Mouse (Mus musculus) testis, adult 2 months (tissue): ENCODE measurements around the gene Tagln2.

Experiments
- CTCF ChIP-seq: fragments of 200-500 bp; IDR thresholded peaks from 2 replicates; pipeline ENCODE4 v1.5.1; 2012; ENCODE audit warnings: low read depth, mild to moderate bottlenecking, inconsistent platforms, low read length, moderate library complexity; ENCODE audit not compliant: control insufficient read depth, insufficient read depth, insufficient replicate concordance
- POLR2A ChIP-seq: fragments of 200-500 bp; IDR thresholded peaks from 2 replicates; pipeline ENCODE4 v1.6.1; 2012; ENCODE audit warnings: low read depth, mild to moderate bottlenecking, inconsistent platforms, low read length, moderate library complexity; ENCODE audit not compliant: control insufficient read depth

GRCm38 (mm10) chr1:172474196-172474595, 25.7 kb upstream of the Tagln2 start:
- TF ChIP-seq POLR2A (no peak), CTCF (no peak)
